Mouse (Mus musculus): ENCODE results near the gene Zfp59. TPM values are rescaled to one million over a fixed set of nuclear protein-coding genes. Genes with fewer than 3 reads are reported as not detected.
A peak's percentile ranks its signal among the peaks of the same experiment; 100 is the strongest.
"Not testable (repeated sequence)": the region's sequence is repeated elsewhere in the genome, so short reads cannot be mapped to it uniquely, and the experiment has no call there.

The Zfp59 gene
- polyA plus RNA-seq, 1 experiment: not detected

DNA sequence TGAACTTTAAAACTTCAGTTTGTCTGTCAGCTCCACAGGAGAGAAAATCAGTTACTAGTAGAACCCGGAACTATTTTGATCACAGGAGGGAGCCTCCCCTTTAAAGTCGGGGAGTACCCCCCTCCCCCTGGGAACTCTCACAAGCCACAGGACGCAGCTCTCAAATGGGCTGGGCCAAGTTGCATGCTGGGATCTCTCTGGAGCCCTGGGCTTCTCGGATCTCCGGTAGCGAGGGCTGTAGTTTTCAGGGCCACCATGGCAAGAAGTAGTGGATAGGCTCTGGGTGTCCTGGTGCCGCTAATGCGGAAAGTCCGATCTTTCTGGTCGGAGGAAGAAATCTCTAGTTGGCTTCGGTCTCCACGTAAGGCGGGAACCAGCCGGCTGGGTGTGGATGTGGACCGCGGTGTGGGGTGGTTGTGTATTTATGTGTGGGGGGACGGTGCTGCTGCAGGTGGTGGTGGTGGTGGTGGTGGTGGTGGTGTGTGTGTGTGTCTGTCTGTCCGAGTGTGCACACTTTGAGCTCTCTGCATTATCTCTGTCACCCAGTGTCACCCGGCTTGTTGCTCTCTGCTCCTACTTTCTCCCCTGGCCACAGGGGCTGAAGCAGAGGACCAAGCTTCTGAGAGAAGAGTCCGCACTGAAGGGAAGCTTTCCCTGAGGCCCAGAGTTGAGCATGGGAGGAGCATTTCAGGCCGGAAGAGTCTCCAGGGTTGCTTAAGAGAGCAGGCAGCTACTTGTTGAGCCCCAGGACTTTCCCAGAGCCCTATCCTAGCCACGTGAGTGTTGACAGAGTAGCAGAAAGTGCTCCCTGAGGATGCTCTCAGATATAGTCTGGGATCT lies 22.2 kb downstream of the Zfp59 start:
- Histone ChIP-seq H3K4me1 (ENCODE audit: control insufficient read depth, insufficient read depth, low read length) (peaks cover 4% of the 10 kb centered on the region; the same call in 1 of the 2 replicates), H3K4me3 (ENCODE audit: insufficient read depth, low read depth, low read length) (peak overlapping the region; percentile 62), H3K27ac (ENCODE audit: insufficient read depth, low read depth, low read length) (no peak overlapping the region)
- under 1% methylated on average over 22 of the region's 22 CpGs for WGBS
- TF ChIP-seq CTCF (IDR thresholded peaks at IDR 0.05; ENCODE audit: insufficient read depth, low read depth, low read length): no peak
- TF ChIP-seq POLR2A (IDR thresholded peaks at IDR 0.05; ENCODE audit: insufficient read depth, low read depth, low read length): no peak

DNA sequence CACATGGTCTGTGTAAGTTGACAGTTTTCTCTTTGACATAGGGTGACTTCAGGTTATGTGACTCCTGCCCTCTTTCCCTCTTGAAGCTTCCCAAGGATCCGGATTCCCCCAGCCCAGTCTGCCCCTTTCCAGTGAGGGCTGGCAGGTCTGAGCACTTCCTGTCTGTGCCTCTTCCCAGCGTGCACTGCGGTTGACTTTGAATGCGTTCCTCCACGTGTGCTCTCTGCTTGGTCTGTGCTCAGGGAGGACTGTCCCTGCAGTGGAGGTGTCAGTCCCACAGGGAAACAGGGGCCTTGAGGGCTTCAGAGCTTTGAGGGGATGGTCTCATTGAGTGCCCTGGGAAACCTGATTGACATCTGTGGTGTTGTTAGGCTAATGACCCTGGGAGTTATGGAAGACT lies 24.2 kb downstream of the Zfp59 start:
- H3K4me3 ChIP-seq (ENCODE audit: insufficient read depth, low read depth, low read length); H3K4me1 ChIP-seq (ENCODE audit: control insufficient read depth, insufficient read depth, low read length); H3K27ac ChIP-seq (ENCODE audit: insufficient read depth, low read depth, low read length): not testable (repeated sequence)
- 88% methylated on average over 5 of the region's 5 CpGs for WGBS

- no peaks in the 10 kb centered on the region for H3K4me1 ChIP-seq (ENCODE audit: control insufficient read depth, insufficient read depth, low read length)
- TF ChIP-seq POLR2A (IDR thresholded peaks at IDR 0.05; ENCODE audit: insufficient read depth, low read depth, low read length): no peak
- TF ChIP-seq CTCF (IDR thresholded peaks at IDR 0.05; ENCODE audit: insufficient read depth, low read depth, low read length): no peak
- H3K4me3 ChIP-seq (ENCODE audit: insufficient read depth, low read depth, low read length): no peak overlapping the region
- H3K27ac ChIP-seq (ENCODE audit: insufficient read depth, low read depth, low read length): no peak overlapping the region
- WGBS: 88% methylated on average over 4 of the region's 4 CpGs
These were observed 43.3 kb downstream of the Zfp59 start for GRCm38 (mm10) chr7:27881721-27882120.

DNA sequence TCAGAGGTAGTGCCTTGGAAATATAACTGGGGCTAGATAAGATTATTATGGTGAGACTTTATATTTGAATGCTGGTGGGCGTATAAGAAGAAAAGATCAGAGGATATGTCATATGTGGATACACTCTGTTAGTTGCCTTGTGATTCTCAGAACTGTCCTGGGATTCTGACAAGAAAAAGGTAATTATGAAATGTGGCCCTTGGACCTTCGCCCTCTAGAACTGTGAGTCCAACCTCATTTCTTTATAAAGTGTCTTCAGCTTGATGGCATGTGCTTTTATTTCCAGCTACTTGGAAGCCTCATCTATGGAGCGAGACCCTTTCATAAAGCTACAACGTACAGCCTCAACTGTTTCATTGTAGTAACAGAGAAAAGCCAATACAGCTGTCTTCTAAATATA lies 62.2 kb downstream of the Zfp59 start:
- Histone ChIP-seq H3K27ac (ENCODE audit: insufficient read depth, low read depth, low read length) (no peak overlapping the region), H3K4me3 (ENCODE audit: insufficient read depth, low read depth, low read length) (no peak overlapping the region), H3K4me1 (ENCODE audit: control insufficient read depth, insufficient read depth, low read length) (no peaks in the 10 kb centered on the region)
- no peak for TF ChIP-seq POLR2A (IDR thresholded peaks at IDR 0.05; ENCODE audit: insufficient read depth, low read depth, low read length)
- TF ChIP-seq CTCF (IDR thresholded peaks at IDR 0.05; ENCODE audit: insufficient read depth, low read depth, low read length): no peak
- WGBS: 96% methylated on average over 4 of the region's 4 CpGs

- WGBS: 83% methylated on average over 11 of the region's 11 CpGs
These were observed 66.8 kb downstream of the Zfp59 start for GRCm38 (mm10) chr7:27905061-27905848.

More at GRCm38 (mm10) chr7:27905061-27905848, 66.8 kb downstream of the Zfp59 start:
- Histone ChIP-seq H3K27ac (ENCODE audit: insufficient read depth, low read depth, low read length) (no peak overlapping the region), H3K4me3 (ENCODE audit: insufficient read depth, low read depth, low read length) (no peak overlapping the region), H3K4me1 (ENCODE audit: control insufficient read depth, insufficient read depth, low read length) (no peaks in the 10 kb centered on the region)
- TF ChIP-seq CTCF (IDR thresholded peaks at IDR 0.05; ENCODE audit: insufficient read depth, low read depth, low read length) (no peak), POLR2A (IDR thresholded peaks at IDR 0.05; ENCODE audit: insufficient read depth, low read depth, low read length) (no peak)

Other genes starting within 250 kb of the Zfp59 start
- not detected in 2 replicates for gene Akt2, start 247.1 kb upstream of the Zfp59 start, polyA plus RNA-seq (2012; ENCODE audit: insufficient read depth, insufficient read length, low replicate concordance, missing spikeins)
- not detected in 2 replicates for gene Ttc9b, start 184.7 kb upstream of the Zfp59 start, polyA plus RNA-seq (2012; ENCODE audit: insufficient read depth, insufficient read length, low replicate concordance, missing spikeins)
- not detected in 2 replicates for gene Map3k10, start 164.0 kb upstream of the Zfp59 start, polyA plus RNA-seq (2012; ENCODE audit: insufficient read depth, insufficient read length, low replicate concordance, missing spikeins)
- not detected in 2 replicates for gene Zfp607b, start 149.3 kb upstream of the Zfp59 start, polyA plus RNA-seq (2012; ENCODE audit: insufficient read depth, insufficient read length, low replicate concordance, missing spikeins)
- not detected in 2 replicates for gene Zfp60, start 107.2 kb upstream of the Zfp59 start, polyA plus RNA-seq (2012; ENCODE audit: insufficient read depth, insufficient read length, low replicate concordance, missing spikeins)
- gene Zfp626, start 31.4 kb upstream of the Zfp59 start, polyA plus RNA-seq (2012; ENCODE audit: insufficient read depth, insufficient read length, low replicate concordance, missing spikeins): not detected in 2 replicates
- gene Zfp607a, start 18.9 kb downstream of the Zfp59 start, polyA plus RNA-seq (2012; ENCODE audit: insufficient read depth, insufficient read length, low replicate concordance, missing spikeins): not detected in 2 replicates
- gene Zfp974, start 90.9 kb downstream of the Zfp59 start, polyA plus RNA-seq (2012; ENCODE audit: insufficient read depth, insufficient read length, low replicate concordance, missing spikeins): not detected in 2 replicates
- not detected in 2 replicates for gene Zfp780b, start 140.6 kb downstream of the Zfp59 start, polyA plus RNA-seq (2012; ENCODE audit: insufficient read depth, insufficient read length, low replicate concordance, missing spikeins)
- gene Zfp850, start 175.5 kb downstream of the Zfp59 start, polyA plus RNA-seq (2012; ENCODE audit: insufficient read depth, insufficient read length, low replicate concordance, missing spikeins): not detected in 2 replicates
- 468 TPM in 1 of 2 replicates, not detected in the other for gene Psmc4, start 211.5 kb downstream of the Zfp59 start, polyA plus RNA-seq (2012; ENCODE audit: insufficient read depth, insufficient read length, low replicate concordance, missing spikeins)
- gene Fcgbp, start 232.6 kb downstream of the Zfp59 start, polyA plus RNA-seq (2012; ENCODE audit: insufficient read depth, insufficient read length, low replicate concordance, missing spikeins): not detected in 2 replicates